In the genomic region with DNA sequence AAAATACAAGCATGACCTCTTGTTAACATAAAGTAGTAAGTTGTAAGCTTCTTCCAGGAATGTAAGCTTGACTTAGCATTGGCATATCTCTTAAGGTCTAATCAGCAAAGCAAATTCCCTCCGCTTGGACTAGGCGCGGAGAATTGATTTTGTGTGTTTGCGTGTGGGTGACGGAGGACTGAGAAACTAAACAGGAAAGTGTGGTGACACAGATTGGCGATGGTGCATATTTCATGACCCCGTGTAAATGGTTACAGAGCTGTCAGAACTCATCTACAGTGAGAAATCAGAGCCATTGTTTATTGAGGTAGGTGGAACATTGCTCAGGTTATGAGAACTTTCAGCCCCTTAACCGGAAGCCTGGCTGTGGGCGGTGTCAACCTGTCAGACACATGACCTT, we compare ENCODE assay signal across 25 mouse cellular contexts.
DNase-seq lines count a peak whose midpoint lies in the region; ATAC-seq lines count a peak whose summit lies in the region.
"Had no signal": no experiment of that assay in that cellular context is flagged by ENCODE, and none has a peak within 500 bp of the region (broad histone marks: within the 10 kb centered on the region; RNA-seq: fewer than 3 reads in every experiment).

No protein-coding gene starts in this region.

- H3K36me3 ChIP-seq in hindbrain, embryonic 11.5 days (ENCODE audit: control insufficient read depth, insufficient read depth, low read length) = no peaks in the 10 kb centered on the region
- H3K36me3 ChIP-seq in hindbrain, embryonic 16.5 days (ENCODE audit: control insufficient read depth, insufficient read depth, low read length) = no peaks in the 10 kb centered on the region
- no peaks in the 10 kb centered on the region for H3K36me3 ChIP-seq in midbrain, embryonic 14.5 days (ENCODE audit: control insufficient read depth, insufficient read depth, low read length)
- no peaks in the 10 kb centered on the region for H3K36me3 ChIP-seq in midbrain, embryonic 13.5 days
- H3K36me3 ChIP-seq: forebrain, embryonic 10.5 days; heart, embryonic 10.5 days; heart, embryonic 13.5 days; hindbrain, embryonic 12.5 days; hindbrain, embryonic 15.5 days had no signal

- no peak overlapping the region for H3K9ac ChIP-seq in hindbrain, embryonic 11.5 days (ENCODE audit: low read depth, low read length)
- H3K9ac ChIP-seq in hindbrain, embryonic 16.5 days (ENCODE audit: low read depth, low read length) = no peak overlapping the region
- H3K9ac ChIP-seq in midbrain, embryonic 14.5 days (replicated peaks; ENCODE audit: low read length) = no peak overlapping the region
- no peak overlapping the region for H3K9ac ChIP-seq in midbrain, embryonic 13.5 days (replicated peaks)
- H3K9ac ChIP-seq: forebrain, embryonic 13.5 days; heart, embryonic 13.5 days; hindbrain, embryonic 12.5 days; hindbrain, embryonic 15.5 days had no signal

- H3K27me3 ChIP-seq in hindbrain, embryonic 11.5 days (ENCODE audit: control insufficient read depth, insufficient read depth, low read length) = no peaks in the 10 kb centered on the region
- H3K27me3 ChIP-seq in hindbrain, embryonic 16.5 days (replicated peaks; ENCODE audit: control insufficient read depth, insufficient read depth, low read length) = no peaks in the 10 kb centered on the region
- no peaks in the 10 kb centered on the region for H3K27me3 ChIP-seq in midbrain, embryonic 14.5 days (ENCODE audit: control insufficient read depth, insufficient read depth, low read length)
- no peaks in the 10 kb centered on the region for H3K27me3 ChIP-seq in midbrain, embryonic 13.5 days
- H3K27me3 ChIP-seq: forebrain, embryonic 13.5 days; heart, embryonic 13.5 days; hindbrain, embryonic 12.5 days; hindbrain, embryonic 15.5 days had no signal

- no peak overlapping the region for H3K4me2 ChIP-seq in hindbrain, embryonic 11.5 days (replicated peaks; ENCODE audit: low read depth, low read length)
- H3K4me2 ChIP-seq in hindbrain, embryonic 16.5 days (ENCODE audit: low read length) = no peak overlapping the region
- H3K4me2 ChIP-seq in midbrain, embryonic 14.5 days (ENCODE audit: low read length) = no peak overlapping the region
- H3K4me2 ChIP-seq in midbrain, embryonic 13.5 days (replicated peaks) = no peak overlapping the region
- H3K4me2 ChIP-seq: forebrain, embryonic 13.5 days; heart, embryonic 13.5 days; hindbrain, embryonic 12.5 days; hindbrain, embryonic 15.5 days had no signal

- no peak overlapping the region for H3K4me3 ChIP-seq in hindbrain, embryonic 11.5 days (ENCODE audit: low read depth, low read length)
- H3K4me3 ChIP-seq in hindbrain, embryonic 16.5 days (ENCODE audit: low read length) = no peak overlapping the region
- H3K4me3 ChIP-seq in midbrain, embryonic 14.5 days (replicated peaks; ENCODE audit: low read depth, low read length) = no peak overlapping the region
- no peak overlapping the region for H3K4me3 ChIP-seq in midbrain, embryonic 13.5 days (replicated peaks)
- H3K4me3 ChIP-seq: forebrain, embryonic 10.5 days; forebrain, embryonic 13.5 days; heart, adult 2 months; heart, embryonic 10.5 days; heart, embryonic 13.5 days; hindbrain, embryonic 12.5 days; hindbrain, embryonic 15.5 days had no signal

- no peaks in the 10 kb centered on the region for H3K4me1 ChIP-seq in hindbrain, embryonic 11.5 days (replicated peaks; ENCODE audit: control insufficient read depth, insufficient read depth, low read length)
- no peaks in the 10 kb centered on the region for H3K4me1 ChIP-seq in hindbrain, embryonic 16.5 days (ENCODE audit: control insufficient read depth, insufficient read depth, low read depth, low read length)
- H3K4me1 ChIP-seq in midbrain, embryonic 14.5 days (ENCODE audit: control insufficient read depth, insufficient read depth, low read length) = no peaks in the 10 kb centered on the region
- H3K4me1 ChIP-seq in midbrain, embryonic 13.5 days (replicated peaks) = no peaks in the 10 kb centered on the region
- H3K4me1 ChIP-seq: forebrain, embryonic 10.5 days; forebrain, embryonic 13.5 days; heart, embryonic 10.5 days; hindbrain, embryonic 12.5 days; hindbrain, embryonic 15.5 days had no signal

- WGBS in hindbrain, embryonic 11.5 days = 79% methylated on average over 9 of the region's 9 CpGs
- WGBS in hindbrain, embryonic 16.5 days = 64% methylated on average over 9 of the region's 9 CpGs
- WGBS in midbrain, embryonic 14.5 days = 62% methylated on average over 9 of the region's 9 CpGs
- WGBS in midbrain, embryonic 13.5 days = 75% methylated on average over 9 of the region's 9 CpGs

- H3K9me3 ChIP-seq in hindbrain, embryonic 11.5 days (ENCODE audit: control insufficient read depth, low read length) = no peaks in the 10 kb centered on the region
- H3K9me3 ChIP-seq in hindbrain, embryonic 16.5 days (ENCODE audit: control insufficient read depth, low read length) = no peaks in the 10 kb centered on the region
- no peaks in the 10 kb centered on the region for H3K9me3 ChIP-seq in midbrain, embryonic 14.5 days (ENCODE audit: control insufficient read depth, low read length)
- H3K9me3 ChIP-seq in midbrain, embryonic 13.5 days = no peaks in the 10 kb centered on the region
- H3K9me3 ChIP-seq: forebrain, embryonic 10.5 days; forebrain, embryonic 13.5 days; heart, embryonic 10.5 days; hindbrain, embryonic 12.5 days; hindbrain, embryonic 15.5 days had no signal

- ATAC-seq in hindbrain, embryonic 11.5 days (ENCODE audit: low FRiP score) = no peak
- no peak for ATAC-seq in hindbrain, embryonic 16.5 days
- no peak for ATAC-seq in midbrain, embryonic 14.5 days (ENCODE audit: low FRiP score, low TSS enrichment)
- no peak for ATAC-seq in midbrain, embryonic 13.5 days
- ATAC-seq: activated CD4-positive, CD25-positive, alpha-beta regulatory T cell, adult 4 months; forebrain, embryonic 13.5 days; forebrain, embryonic 16.5 days had no signal

- peak; percentile 9 for DNase-seq in embryo, embryonic 10 days (ENCODE audit: low spot score)
- DNase-seq in embryo, embryonic 9.5 days (ENCODE audit: extremely low spot score) = no peak
- peak; percentile 8 for DNase-seq in hindbrain, embryonic 11.5 days (ENCODE audit: low spot score)
- DNase-seq in midbrain, embryonic 14.5 days = peak; percentile 15
- DNase-seq in thymus, postnatal 14 days = no peak
- DNase-seq: adrenal gland, postnatal 10 days; adrenal gland, postnatal 36 days; cerebellum, adult 18-20 months; cerebellum, adult 9-10 months; cerebellum, postnatal 14 days; gastrocnemius, postnatal 10 days; gastrocnemius, postnatal 36 days; heart, adult 2 months; heart, postnatal 14 days; heart, postnatal 4 days had no signal

- no peak overlapping the region for H3K27ac ChIP-seq in hindbrain, embryonic 11.5 days (ENCODE audit: low read depth, low read length)
- H3K27ac ChIP-seq in hindbrain, embryonic 16.5 days (ENCODE audit: low read depth, low read length) = no peak overlapping the region
- no peak overlapping the region for H3K27ac ChIP-seq in midbrain, embryonic 14.5 days (replicated peaks; ENCODE audit: low read depth, low read length)
- no peak overlapping the region for H3K27ac ChIP-seq in midbrain, embryonic 13.5 days
- H3K27ac ChIP-seq: forebrain, embryonic 10.5 days; forebrain, embryonic 13.5 days; heart, adult 2 months; heart, embryonic 10.5 days; heart, embryonic 13.5 days; hindbrain, embryonic 12.5 days; hindbrain, embryonic 15.5 days had no signal

Comparison
In these comparisons a context has a peak if more than half of its experiments do, and no peak if none do; other contexts are left out.
1. DNase-seq: peak in embryo, embryonic 10 days (single experiment), hindbrain, embryonic 11.5 days (single experiment) and midbrain, embryonic 14.5 days (single experiment); none in embryo, embryonic 9.5 days (single experiment) and thymus, postnatal 14 days (single experiment).